Mouse (Mus musculus) forebrain, embryonic 16.5 days (tissue): ENCODE data around the gene Scyl1. TPM values are rescaled to one million over a fixed set of nuclear protein-coding genes. Genes with fewer than 3 reads are reported as not detected.
A peak's percentile ranks its signal among the peaks of the same experiment; 100 is the strongest.

Experiments
- ATAC-seq: fragments of 200-750 bp; cut with Nextera tagmentation; 2 replicates; pipeline ENCODE4 v1.8.0; 2017; ENCODE audit warnings: mild to moderate bottlenecking, moderate library complexity
- H3K27ac ChIP-seq: fragments of 300-500 bp; sonication (generic); 2 replicates; pipeline ENCODE4 v1.5.1; 2014; ENCODE audit warnings: low read length, control low read depth
- H3K27me3 ChIP-seq: fragments of 300-500 bp; sonication (generic); replicated peaks from 2 replicates; pipeline ENCODE4 v1.6.1; 2014; ENCODE audit warnings: low read length; ENCODE audit not compliant: control insufficient read depth, insufficient read depth
- H3K36me3 ChIP-seq: fragments of 300-500 bp; sonication (generic); 2 replicates; pipeline ENCODE4 v1.6.1; 2014; ENCODE audit not compliant: control insufficient read depth, insufficient read depth
- H3K4me1 ChIP-seq: fragments of 300-500 bp; sonication (generic); replicated peaks from 2 replicates; pipeline ENCODE4 v1.6.1; 2014; ENCODE audit warnings: low read length; ENCODE audit not compliant: control insufficient read depth, insufficient read depth
- H3K4me2 ChIP-seq: fragments of 300-500 bp; sonication (generic); 2 replicates; pipeline ENCODE4 v1.6.1; 2014; ENCODE audit warnings: mild to moderate bottlenecking, low read length, control low read depth
- H3K4me3 ChIP-seq: fragments of 300-500 bp; sonication (generic); replicated peaks from 2 replicates; pipeline ENCODE4 v1.5.1; 2014; ENCODE audit warnings: mild to moderate bottlenecking, low read length, control low read depth
- H3K9ac ChIP-seq: fragments of 300-500 bp; sonication (generic); replicated peaks from 2 replicates; pipeline ENCODE4 v1.6.1; 2014; ENCODE audit warnings: low read depth, low read length, control low read depth
- H3K9me3 ChIP-seq: fragments of 300-500 bp; sonication (generic); 2 replicates; pipeline ENCODE4 v1.6.1; 2016; ENCODE audit warnings: low read length; ENCODE audit not compliant: control insufficient read depth
- WGBS: fragments of 180-500 bp; shearing (Covaris S2); extraction: QIAGEN DNeasy Blood & Tissue Kit; methylation state at CpG from one replicate; pipeline ENCODE4 v1.1.7; 2014; 5-methylcytosine and 5-hydroxymethylcytosine counted together
- polyA plus RNA-seq: library from polyadenylated mRNA; unstranded; fragments of >200 nt; fragmentation: Nextera tagmentation; extraction: Ambion mirVana; gene quantifications from 2 replicates; pipeline ENCODE4 v1.2.1, GENCODE M21; 2015

Scyl1 gene
- polyA plus RNA-seq, 1 experiment from 2014 or later, result 79.4 TPM

DNA sequence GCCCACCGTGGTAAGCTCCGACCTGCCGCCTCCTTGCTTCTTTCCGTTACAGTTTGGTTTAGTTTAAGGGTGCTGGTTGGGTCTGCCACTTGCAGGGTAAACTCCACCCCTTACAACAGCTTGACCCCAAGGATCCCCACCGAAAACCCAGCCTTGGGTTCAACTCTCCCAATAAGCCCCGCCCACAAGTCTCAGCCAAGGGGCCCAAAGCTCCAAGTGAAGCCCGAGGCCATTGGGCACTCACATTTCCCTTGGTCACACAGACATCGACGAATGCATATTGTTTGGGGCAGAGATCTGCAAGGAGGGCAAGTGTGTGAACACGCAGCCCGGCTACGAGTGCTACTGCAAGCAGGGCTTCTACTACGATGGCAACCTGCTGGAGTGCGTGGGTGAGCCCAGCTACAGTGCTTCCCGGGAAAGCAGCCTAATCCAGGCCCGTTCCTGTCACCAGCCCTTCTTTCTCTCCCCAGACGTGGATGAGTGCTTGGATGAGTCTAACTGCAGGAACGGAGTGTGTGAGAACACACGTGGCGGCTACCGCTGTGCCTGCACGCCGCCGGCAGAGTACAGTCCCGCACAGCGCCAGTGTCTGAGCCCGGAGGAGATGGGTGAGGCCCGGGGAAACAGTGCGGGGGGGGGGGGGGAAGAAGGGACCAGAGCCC, 14.8 kb downstream of the Scyl1 start:
- peaks cover 16% of the 10 kb centered on the region for H3K27me3 ChIP-seq
- H3K9me3 ChIP-seq, result no peaks in the 10 kb centered on the region
- WGBS, result 11% methylated on average over 28 of the region's 29 CpGs
- ATAC-seq, result peak; percentile 56
- peak overlapping the region; percentile 27; the same call in 1 of the 2 replicates for H3K9ac ChIP-seq
- peaks cover 12% of the 10 kb centered on the region for H3K4me1 ChIP-seq
- H3K27ac ChIP-seq, result no peak overlapping the region
- H3K36me3 ChIP-seq, result peaks cover 24% of the 10 kb centered on the region
- H3K4me3 ChIP-seq, result no peak overlapping the region
- peak overlapping the region; percentile 36 for H3K4me2 ChIP-seq

DNA sequence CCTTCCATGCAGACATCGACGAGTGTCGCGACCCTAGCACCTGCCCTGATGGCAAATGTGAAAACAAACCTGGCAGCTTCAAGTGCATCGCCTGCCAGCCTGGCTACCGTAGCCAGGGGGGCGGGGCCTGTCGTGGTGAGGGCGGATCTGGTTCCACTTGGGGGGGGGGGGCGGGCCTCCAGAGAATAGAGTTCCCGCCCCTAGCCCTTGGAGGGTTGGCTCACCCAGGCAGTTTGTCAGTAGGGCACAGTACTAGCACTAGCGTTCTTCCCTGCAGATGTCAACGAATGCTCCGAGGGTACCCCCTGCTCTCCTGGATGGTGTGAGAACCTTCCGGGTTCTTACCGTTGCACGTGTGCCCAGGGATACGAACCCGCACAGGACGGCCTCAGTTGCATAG, 19.5 kb downstream of the Scyl1 start:
- H3K9ac ChIP-seq, result no peak overlapping the region
- peaks cover 12% of the 10 kb centered on the region for H3K4me1 ChIP-seq
- H3K36me3 ChIP-seq, result no peaks in the 10 kb centered on the region
- 7% methylated on average over 20 of the region's 20 CpGs for WGBS
- ATAC-seq, result peak; percentile 52; the same call in 1 of the 2 replicates
- H3K27me3 ChIP-seq, result peaks cover 8% of the 10 kb centered on the region; the same call in 1 of the 2 replicates
- no peak overlapping the region for H3K27ac ChIP-seq
- peak overlapping the region; percentile 12; the same call in 1 of the 2 replicates for H3K4me2 ChIP-seq
- H3K9me3 ChIP-seq, result no peaks in the 10 kb centered on the region
- H3K4me3 ChIP-seq, result no peak overlapping the region

DNA sequence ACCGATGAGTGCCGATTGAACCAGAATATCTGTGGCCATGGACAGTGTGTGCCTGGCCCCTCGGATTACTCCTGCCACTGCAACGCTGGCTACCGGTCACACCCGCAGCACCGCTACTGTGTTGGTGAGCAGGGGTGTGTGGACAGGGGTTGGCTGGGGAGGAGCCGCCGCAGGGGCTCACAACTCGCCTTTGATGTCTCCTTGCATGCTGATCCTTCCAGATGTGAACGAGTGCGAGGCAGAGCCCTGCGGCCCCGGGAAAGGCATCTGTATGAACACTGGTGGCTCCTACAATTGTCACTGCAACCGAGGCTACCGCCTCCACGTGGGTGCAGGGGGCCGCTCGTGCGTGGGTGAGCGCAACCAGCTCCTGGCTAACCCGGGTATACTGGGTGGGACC, 20.3 kb downstream of the Scyl1 start:
- Histone ChIP-seq H3K4me3 (no peak overlapping the region), H3K4me1 (peaks cover 17% of the 10 kb centered on the region), H3K27ac (no peak overlapping the region), H3K4me2 (no peak overlapping the region), H3K36me3 (no peaks in the 10 kb centered on the region), H3K27me3 (peaks cover 4% of the 10 kb centered on the region; the same call in 1 of the 2 replicates), H3K9ac (no peak overlapping the region), H3K9me3 (no peaks in the 10 kb centered on the region)
- WGBS, result 10% methylated on average over 22 of the region's 22 CpGs
- ATAC-seq, result no peak

DNA sequence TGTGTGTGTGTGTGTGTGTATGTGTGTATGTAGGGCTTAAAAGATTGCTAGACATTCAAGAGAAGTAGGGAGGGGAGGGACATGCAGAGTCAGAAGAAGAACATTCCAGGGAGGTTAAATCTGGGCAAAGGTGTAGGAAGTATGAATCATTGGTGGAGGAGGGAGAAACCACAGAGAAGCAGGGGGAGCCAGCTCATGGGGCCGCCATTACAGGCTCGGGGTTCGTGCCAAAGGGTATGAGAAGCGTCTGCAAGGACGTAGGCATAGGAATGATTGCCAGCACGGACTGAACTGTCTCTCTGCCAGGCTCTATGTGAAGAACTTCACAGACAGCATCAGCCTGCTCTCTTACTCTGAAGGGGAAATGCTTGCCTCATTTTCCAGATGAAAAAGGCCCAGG, 21.7 kb downstream of the Scyl1 start:
- H3K4me2 ChIP-seq, result no peak overlapping the region
- 74% methylated on average over 6 of the region's 6 CpGs for WGBS

DNA sequence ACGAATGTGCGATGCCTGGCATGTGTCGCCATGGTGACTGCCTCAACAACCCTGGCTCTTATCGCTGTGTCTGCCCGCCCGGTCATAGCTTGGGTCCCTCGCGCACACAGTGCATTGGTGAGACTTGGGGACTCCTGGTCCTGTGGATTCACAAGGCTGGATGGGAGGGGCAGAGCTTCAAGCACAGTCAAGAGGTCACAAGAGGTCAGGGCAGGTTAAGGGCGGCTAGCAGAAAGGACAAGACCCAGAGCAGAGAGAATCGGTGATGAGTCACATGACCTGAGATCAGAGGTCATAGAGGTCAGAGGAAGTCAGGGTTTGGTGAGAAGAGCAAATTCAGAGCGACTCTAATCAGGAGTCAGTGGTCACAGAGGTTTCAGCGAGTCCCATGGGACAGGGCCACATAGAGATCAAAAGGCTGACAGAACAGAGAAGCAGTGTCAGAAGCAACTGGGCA, 24.3 kb downstream of the Scyl1 start:
- H3K4me2 ChIP-seq, result no peak overlapping the region

More for the DNA sequence above, 21.7 kb downstream of the Scyl1 start:
- Histone ChIP-seq H3K9ac (no peak overlapping the region), H3K4me1 (peaks cover 24% of the 10 kb centered on the region), H3K9me3 (no peaks in the 10 kb centered on the region), H3K36me3 (no peaks in the 10 kb centered on the region), H3K27ac (no peak overlapping the region), H3K27me3 (peaks cover 6% of the 10 kb centered on the region; the same call in 1 of the 2 replicates), H3K4me3 (no peak overlapping the region)
- no peak for ATAC-seq

DNA sequence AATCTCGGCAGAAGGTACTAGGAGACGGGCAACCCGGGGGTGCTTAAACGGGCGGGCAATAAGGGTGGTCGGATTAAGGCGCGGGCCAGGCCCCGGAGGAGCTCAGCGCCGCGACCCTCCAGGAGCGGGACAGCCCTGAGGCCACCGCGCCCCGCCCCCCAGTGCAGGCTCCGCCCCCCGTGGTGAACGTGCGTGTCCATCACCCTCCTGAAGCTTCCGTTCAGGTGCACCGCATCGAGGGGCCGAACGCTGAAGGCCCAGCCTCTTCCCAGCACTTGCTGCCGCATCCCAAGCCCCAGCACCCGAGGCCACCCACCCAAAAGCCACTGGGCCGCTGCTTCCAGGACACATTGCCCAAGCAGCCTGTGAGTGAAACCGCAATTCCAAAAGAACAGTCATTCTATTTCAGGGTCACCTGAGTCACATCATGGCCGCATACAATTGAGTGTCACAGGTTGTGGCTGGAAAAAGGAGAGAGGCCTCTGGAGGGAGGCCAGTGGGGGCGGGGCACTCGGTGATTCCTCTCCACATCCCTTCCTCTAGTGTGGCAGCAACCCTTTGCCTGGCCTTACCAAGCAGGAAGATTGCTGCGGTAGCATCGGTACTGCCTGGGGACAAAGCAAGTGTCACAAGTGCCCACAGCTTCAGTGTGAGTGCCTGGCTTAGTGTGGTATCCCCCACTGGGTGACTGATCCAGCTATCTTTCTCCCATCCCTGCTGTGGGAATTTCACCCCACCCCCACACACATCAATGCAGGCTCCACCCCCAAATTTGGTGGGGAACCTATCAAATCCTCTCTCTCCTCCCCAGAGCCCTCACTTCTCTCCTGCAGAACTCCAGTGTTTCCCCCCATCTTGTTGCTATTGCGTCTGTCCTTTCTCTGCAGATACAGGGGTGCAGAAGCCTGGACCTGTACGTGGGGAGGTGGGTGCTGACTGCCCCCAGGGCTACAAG, 25.2 kb downstream of the Scyl1 start:
- peak overlapping the region; percentile 38 for H3K9ac ChIP-seq
- peak overlapping the region; percentile 51 for H3K4me2 ChIP-seq
- peak overlapping the region; percentile 23 for H3K4me3 ChIP-seq
- H3K36me3 ChIP-seq, result no peaks in the 10 kb centered on the region
- no peaks in the 10 kb centered on the region for H3K9me3 ChIP-seq
- H3K27ac ChIP-seq, result no peak overlapping the region
- ATAC-seq, result no peak
- peaks cover 36% of the 10 kb centered on the region for H3K4me1 ChIP-seq
- WGBS, result 4% methylated on average over 36 of the region's 36 CpGs
- peaks cover 8% of the 10 kb centered on the region; the same call in 1 of the 2 replicates for H3K27me3 ChIP-seq

More for the DNA sequence above, 24.3 kb downstream of the Scyl1 start:
- peaks cover 8% of the 10 kb centered on the region; the same call in 1 of the 2 replicates for H3K27me3 ChIP-seq
- ATAC-seq, result no peak
- WGBS, result 41% methylated on average over 12 of the region's 12 CpGs
- no peak overlapping the region for H3K4me3 ChIP-seq
- H3K4me1 ChIP-seq, result peaks cover 36% of the 10 kb centered on the region
- H3K36me3 ChIP-seq, result no peaks in the 10 kb centered on the region
- no peak overlapping the region for H3K9ac ChIP-seq
- H3K27ac ChIP-seq, result no peak overlapping the region
- no peaks in the 10 kb centered on the region for H3K9me3 ChIP-seq

DNA sequence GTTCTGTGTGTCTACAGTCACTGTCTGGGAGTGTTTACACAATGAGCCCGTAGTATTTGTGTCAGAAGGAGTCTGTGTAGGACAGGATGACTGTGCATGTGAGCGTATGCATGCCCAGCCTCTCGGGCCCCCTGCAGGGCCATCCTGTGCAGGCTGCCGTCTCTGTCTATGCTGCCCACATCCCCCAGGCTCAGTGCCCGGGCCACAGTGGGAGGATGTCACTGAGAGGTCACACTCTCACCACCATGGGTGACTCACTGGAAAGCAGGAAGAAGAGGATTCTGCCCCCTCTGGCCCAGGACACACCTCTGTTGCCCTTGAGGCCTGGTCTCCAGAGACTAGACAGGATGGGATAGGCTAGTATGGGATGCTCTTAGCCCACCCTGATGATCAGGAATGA, 27.6 kb downstream of the Scyl1 start:
- H3K9ac ChIP-seq, result no peak overlapping the region
- peaks cover 46% of the 10 kb centered on the region for H3K4me1 ChIP-seq

DNA sequence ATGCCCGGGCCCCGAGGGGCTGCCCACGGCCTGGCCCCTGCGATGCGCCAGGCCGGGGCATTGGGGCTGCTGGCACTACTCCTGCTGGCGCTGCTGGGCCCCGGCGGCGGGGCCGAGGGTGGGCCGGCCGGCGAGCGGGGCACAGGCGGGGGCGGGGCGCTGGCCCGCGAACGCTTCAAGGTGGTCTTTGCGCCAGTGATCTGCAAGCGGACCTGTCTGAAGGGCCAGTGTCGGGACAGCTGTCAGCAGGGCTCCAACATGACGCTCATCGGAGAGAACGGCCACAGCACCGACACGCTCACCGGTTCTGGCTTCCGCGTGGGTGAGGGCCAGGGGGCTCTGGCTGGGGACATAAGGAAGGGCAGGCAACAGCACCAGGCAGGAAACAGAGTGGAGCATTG, 29.0 kb downstream of the Scyl1 start:
- H3K9me3 ChIP-seq, result no peaks in the 10 kb centered on the region
- peak overlapping the region; percentile 82 for H3K9ac ChIP-seq
- peaks cover 46% of the 10 kb centered on the region for H3K4me1 ChIP-seq
- peak; percentile 49 for ATAC-seq
- 0 out of 2 replicates have a peak, but pooled peaks cover 4% of the 10 kb centered on the region for H3K27me3 ChIP-seq
- H3K4me3 ChIP-seq, result peak overlapping the region; percentile 64
- H3K27ac ChIP-seq, result peak overlapping the region; percentile 89
- H3K36me3 ChIP-seq, result no peaks in the 10 kb centered on the region
- H3K4me2 ChIP-seq, result peak overlapping the region; percentile 99
- 1% methylated on average over 32 of the region's 32 CpGs for WGBS

More for the DNA sequence above, 27.6 kb downstream of the Scyl1 start:
- Histone ChIP-seq H3K4me2 (no peak overlapping the region), H3K27ac (no peak overlapping the region), H3K36me3 (no peaks in the 10 kb centered on the region), H3K9me3 (no peaks in the 10 kb centered on the region), H3K27me3 (0 out of 2 replicates have a peak, but pooled peaks cover 4% of the 10 kb centered on the region), H3K4me3 (no peak overlapping the region)
- 49% methylated on average over 5 of the region's 5 CpGs for WGBS
- ATAC-seq, result no peak
